Mouse (Mus musculus): ENCODE data around the gene Gm20518. TPM values are rescaled to one million over a fixed set of nuclear protein-coding genes. Genes with fewer than 3 reads are reported as not detected.

The Gm20518 gene
- total RNA-seq, 2 experiments from 2014 or later: 2.2 to 2.6 TPM

DNA sequence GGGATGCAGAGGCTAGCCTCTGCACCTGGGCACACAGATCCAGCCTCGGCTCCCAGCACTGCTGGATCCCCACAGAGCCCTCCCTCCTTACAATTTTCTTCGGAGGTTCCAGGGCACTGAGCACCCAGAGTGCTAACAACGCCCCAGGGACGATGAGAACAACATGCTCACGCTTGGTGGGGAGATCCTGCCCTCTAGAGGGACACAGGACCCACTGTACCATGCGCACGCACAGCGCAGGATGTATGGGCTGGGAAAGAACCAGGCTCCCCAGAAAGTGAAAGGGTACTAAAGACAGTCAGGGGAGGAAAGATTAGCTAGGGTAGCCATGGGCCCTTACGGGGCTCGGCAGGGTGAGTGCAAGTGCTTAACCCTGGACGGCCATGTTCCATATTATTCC lies 59.7 kb downstream of the Gm20518 start:
- TF ChIP-seq CTCF (conservative IDR thresholded peaks at IDR 0.05): peak; percentile 36
- Histone ChIP-seq H3K4me3 (no peak overlapping the region), H3K27ac (no peak overlapping the region)
- no peak for DNase-seq (ENCODE audit: low spot score in 2 of 2)

DNA sequence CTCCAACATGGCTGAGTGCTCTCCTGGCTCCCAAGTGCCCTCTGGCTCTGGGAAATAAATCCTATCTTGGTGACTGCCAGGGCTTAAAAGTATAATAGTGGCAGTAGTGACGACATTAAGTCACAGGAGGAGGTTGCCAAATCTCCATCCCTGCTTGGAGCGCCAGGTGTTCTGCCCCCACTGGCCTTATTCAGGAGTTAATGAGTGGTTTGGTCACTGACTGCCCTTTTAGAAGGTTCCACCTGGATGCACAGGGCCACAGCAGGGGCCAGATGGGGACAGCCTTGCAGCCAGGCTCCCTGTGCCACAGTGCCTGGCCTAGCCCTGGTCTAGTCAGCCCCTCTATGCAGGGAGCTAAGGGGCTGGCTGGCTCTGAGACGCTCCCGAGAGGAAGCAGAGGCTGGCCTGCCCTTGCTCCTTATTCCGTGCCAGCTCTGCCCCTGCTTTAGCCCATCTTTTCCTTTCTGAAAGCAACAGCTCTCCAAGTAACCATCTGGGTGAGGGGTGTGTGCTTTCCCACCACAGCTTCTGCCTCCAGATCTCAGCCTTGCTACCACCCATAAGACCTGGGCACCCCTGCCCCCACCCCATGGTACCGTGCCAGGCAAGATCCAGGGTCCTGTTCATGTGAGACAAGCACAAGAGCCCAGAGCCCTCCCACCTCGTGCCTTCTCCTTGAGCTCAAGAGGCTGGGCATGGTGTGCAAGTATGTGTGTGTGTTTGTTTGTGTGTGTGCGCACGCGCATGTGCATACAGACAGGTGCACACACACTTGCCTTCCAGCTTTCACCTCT lies 60.9 kb downstream of the Gm20518 start:
- no peak for DNase-seq (ENCODE audit: low spot score in 2 of 2)
- Histone ChIP-seq H3K27ac (no peak overlapping the region), H3K4me3 (no peak overlapping the region)
- no peak for TF ChIP-seq CTCF (conservative IDR thresholded peaks at IDR 0.05)

DNA sequence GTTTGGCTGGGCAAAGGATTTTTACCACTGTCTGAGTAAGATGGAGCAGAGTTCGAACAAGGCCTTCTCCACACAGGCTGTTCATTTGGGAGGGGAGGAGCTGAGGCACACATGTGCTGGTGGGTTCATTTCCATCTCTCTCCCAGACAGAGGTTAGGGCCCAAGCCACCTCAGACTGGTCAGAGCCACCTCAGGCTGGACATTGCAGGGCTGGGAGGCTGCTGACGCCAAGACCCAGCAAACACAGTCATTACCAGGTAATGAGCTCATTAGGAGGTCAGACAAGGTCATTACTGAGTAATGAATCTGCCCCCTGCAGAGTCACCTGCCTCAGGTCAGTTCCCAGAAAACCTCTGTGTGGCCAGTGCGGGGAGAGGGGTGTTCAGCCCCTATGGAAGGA lies 62.6 kb downstream of the Gm20518 start:
- no peak for TF ChIP-seq CTCF (conservative IDR thresholded peaks at IDR 0.05)
- DNase-seq (ENCODE audit: low spot score in 2 of 2): no peak
- Histone ChIP-seq H3K4me3 (no peak overlapping the region), H3K27ac (no peak overlapping the region)

DNA sequence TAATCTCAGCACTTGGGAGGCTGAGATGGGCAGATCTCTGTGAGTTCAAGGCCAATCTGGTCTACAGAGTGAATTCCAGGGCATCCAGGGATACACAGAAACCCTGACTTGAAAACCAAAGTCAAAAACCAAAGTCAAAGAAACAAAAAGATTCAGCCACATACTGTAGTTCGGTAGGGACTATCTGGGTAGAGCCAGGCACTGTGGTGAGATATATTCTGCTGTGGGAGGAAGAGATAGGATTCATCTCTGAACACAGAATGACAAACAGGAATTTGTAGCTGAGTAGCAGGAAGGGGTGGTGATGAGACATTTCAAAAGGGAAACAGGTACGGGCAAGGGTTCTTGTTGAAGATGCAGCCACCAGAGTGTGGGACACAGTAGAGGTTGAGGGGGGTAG lies 63.2 kb downstream of the Gm20518 start:
- TF ChIP-seq CTCF (conservative IDR thresholded peaks at IDR 0.05): no peak
- no peak overlapping the region for H3K4me3 ChIP-seq

DNA sequence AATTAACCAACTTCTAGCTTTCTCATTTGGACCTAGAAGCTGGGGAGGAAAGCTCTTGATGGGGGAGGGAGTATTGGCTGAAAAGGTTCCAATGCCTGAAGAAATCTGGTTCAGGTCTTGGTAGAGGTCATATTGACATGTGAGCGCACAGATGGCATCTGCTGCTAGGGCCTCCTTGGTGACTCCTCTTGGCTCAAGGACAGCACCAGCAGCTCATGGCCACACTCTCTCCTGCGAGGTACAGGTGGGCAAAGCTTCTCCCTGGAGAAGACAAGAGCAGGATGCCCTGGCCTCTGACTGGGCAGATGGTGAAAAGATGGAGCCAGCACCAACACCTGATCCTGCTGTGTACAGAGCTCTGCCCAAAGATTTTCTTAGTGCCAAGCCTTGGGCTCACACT lies 65.0 kb downstream of the Gm20518 start:
- DNase-seq (ENCODE audit: low spot score in 2 of 2): no peak
- TF ChIP-seq CTCF (conservative IDR thresholded peaks at IDR 0.05): no peak
- H3K27ac ChIP-seq: no peak overlapping the region
- no peak overlapping the region for H3K4me3 ChIP-seq

More for the DNA sequence above, 63.2 kb downstream of the Gm20518 start:
- DNase-seq (ENCODE audit: low spot score in 2 of 2): no peak
- H3K27ac ChIP-seq: no peak overlapping the region

DNA sequence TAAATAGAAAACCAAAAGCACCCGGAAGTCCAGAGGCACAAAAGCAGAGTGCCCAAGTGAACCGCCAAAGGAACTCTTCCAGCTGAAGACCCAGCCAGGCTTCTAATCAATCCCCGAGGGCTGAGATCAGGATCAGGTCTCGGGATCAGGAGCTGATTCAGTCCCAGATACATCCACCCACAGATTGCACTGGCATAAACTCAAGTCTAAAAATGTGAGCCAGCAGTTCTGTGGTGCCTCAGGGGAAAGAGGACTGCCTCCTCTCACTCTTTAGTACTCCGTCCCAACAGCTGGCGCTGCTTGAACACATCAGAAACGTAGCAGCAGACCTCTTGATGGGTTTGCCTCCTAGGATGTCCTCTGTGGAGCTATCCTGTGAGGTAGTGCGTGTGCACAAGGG lies 74.9 kb downstream of the Gm20518 start:
- TF ChIP-seq CTCF (conservative IDR thresholded peaks at IDR 0.05): no peak
- Histone ChIP-seq H3K27ac (no peak overlapping the region; the same call in 1 of the 2 replicates), H3K4me3 (no peak overlapping the region)
- DNase-seq (ENCODE audit: low spot score in 2 of 2): no peak

DNA sequence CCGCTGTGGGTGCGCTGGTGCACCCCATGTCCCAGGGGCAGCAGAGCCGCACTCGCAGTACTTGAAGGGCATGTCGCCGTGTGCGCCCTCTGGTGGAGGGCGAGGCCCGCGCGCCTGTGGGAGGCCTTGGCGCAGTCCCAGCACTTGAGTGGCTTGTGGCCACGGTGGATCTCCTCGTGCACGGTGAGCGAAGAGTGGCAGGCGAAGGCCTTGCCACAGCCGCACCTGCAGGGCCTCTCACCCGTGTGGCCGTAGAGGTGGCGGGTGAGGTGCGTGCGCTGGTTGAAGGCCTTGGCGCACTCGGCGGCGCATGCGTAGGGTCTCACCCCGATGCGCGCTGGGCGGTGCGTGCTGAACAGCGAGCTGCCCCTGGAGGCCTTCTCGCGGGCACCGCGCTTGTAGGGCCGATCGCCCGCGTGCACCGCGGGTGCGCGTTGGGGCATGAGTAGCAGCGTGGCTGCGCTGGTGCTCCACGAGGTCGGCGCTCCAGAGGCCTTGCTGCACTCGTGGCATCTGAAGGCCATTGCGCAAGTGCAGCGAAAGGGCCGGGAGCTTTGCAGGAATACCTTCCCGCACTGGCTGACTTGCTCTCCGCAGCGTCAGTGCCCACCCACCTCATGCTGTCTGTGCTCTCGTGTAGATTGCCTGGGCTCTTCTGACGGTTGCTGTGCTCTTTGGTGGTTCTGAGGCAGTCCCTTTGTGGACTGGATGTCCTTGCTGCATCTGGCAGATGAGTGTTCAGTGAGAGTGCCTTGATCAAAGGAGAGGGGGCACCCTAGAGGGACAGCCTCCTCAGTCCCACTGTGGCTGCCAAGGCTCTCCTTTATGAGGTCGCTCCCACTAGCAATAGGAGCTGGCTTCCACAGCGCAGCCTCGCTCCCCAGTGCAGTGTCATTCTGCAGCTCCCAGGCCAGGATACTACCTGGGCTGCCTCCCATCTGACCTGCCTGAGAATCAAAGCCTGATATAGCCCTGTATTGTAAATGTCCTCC lies 75.8 kb downstream of the Gm20518 start:
- peak in 1 of 2 experiments; percentile 61 for DNase-seq (ENCODE audit: low spot score in 2 of 2)
- TF ChIP-seq CTCF (conservative IDR thresholded peaks at IDR 0.05): peak; percentile 90
- H3K27ac ChIP-seq: peak overlapping the region; percentile 81
- H3K4me3 ChIP-seq: peak overlapping the region; percentile 54

DNA sequence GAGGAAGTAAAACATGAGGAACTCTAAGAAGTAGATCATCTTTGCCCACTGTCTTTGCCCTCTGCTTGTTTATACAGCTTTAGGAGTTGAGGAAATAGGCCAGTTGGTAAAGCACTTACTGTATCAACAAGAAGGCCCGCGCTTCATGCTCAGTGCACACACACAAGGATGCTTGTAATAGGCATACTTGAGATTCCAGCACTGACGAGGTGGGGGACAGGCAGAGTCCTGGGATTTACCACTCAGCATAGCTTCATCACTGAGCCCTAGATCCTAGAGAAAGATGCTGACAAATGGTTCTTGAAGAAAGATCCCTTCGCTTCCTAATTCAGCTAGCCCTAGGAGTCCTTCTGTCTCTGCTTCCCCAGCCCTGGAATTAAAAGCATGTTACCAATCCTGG lies 78.3 kb downstream of the Gm20518 start:
- H3K4me3 ChIP-seq: no peak overlapping the region
- no peak for TF ChIP-seq CTCF (conservative IDR thresholded peaks at IDR 0.05)

DNA sequence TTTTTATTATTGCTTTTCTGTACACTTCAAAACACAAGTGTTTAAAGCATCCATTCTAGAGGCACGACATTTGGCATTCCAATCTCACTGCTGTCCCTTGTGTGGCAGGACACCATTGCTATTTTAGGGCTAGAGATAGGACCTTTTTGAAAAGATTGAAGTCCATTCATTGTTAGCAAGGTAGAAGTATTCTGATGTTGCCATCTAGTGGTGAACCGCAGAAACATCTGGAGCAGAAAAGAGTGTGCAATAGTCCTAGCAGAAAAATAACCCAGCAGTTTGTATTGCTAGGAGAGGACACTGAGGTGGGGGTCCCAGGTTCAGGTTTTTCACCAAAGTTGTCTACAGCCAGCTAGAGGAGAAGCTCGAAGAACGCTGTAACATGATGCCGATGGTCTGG lies 79.4 kb downstream of the Gm20518 start:
- Histone ChIP-seq H3K4me3 (no peak overlapping the region), H3K27ac (no peak overlapping the region)
- DNase-seq (ENCODE audit: low spot score in 2 of 2): no peak
- TF ChIP-seq CTCF (conservative IDR thresholded peaks at IDR 0.05): peak; percentile 94

More for the DNA sequence above, 78.3 kb downstream of the Gm20518 start:
- no peak for DNase-seq (ENCODE audit: low spot score in 2 of 2)
- H3K27ac ChIP-seq: no peak overlapping the region

DNA sequence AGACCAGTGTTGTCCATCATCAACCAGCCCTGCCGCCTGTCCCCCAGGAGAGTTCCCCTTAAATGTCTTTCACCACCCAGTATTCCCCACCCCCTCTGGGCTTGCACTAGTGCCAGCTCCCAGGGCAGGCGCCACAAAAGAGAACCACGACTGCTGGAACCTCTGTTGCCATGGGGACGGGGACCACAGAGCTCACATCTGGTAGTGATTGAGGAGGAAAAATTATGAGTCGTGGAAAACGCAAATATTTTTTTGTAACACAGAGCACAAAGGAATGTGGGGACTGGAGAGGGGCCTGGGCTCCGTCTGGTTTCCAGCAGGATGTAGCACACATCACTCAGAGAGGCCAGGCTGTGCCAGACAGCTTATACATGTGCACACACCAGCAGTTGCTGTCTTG lies 81.8 kb downstream of the Gm20518 start:
- no peak for TF ChIP-seq CTCF (conservative IDR thresholded peaks at IDR 0.05)
- no peak for DNase-seq (ENCODE audit: low spot score in 2 of 2)
- Histone ChIP-seq H3K27ac (no peak overlapping the region), H3K4me3 (no peak overlapping the region)

DNA sequence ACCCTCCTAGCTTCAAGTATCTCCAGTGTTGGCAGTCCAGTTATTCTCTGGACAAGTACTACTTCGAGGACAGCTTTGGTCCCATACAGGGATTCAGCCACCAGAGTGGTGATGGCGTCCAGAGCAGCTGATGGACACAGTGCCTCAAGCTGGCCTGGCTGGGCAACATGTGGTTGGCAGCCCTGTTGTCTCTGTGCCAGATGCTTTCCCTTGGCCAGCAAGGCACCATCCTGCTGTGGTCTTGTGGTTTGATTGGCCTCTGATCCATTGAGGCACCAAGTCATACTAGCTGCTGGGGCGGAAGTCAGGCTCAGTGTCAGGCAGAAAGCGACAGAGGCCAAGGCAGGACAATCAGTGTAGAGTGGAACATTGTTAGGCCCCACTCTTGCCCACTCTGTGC lies 82.3 kb downstream of the Gm20518 start:
- H3K4me3 ChIP-seq: no peak overlapping the region
- H3K27ac ChIP-seq: no peak overlapping the region
- no peak for DNase-seq (ENCODE audit: low spot score in 2 of 2)
- no peak for TF ChIP-seq CTCF (conservative IDR thresholded peaks at IDR 0.05)

DNA sequence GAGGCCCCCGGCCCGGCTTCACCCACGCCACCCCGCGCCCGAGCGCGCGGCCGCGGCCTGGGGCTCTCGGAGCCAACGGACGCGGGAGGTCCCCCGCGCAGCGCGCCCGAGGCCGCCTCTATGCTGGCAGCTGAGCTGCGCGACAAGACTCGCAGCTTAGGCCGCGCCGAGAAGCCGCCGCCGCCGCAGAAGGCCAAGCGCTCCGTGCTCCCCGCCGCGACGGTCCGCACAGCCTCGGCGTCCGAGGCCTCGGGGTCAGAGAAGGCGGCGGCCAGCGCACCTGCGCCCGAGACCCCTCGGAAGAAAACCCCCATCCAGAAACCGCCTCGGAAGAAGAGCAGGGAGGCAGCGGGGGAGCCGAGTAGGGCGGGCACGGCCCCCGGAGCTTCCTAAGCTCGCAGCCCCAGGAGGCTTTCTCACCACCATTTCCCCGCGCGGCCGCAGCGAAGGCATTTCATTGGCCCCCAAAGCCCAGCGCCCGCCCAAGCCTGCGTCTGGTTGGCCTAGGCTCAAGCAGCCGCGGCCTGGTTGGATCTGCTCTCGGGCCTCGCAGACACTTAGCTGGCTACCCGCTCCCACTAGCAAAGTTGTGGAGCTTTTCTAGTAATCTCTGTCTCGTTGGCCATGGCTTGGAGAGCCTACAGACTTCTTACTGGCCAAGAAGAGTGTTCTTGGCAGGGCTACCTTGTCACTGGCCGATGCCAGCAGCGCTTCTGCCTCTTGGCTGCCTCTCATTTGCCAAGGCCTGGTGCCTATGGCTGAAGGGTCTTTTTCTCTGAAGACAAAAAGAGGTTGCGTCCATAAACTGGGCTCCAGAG lies 84.1 kb downstream of the Gm20518 start:
- TF ChIP-seq CTCF (conservative IDR thresholded peaks at IDR 0.05): no peak
- H3K27ac ChIP-seq: peak overlapping the region; percentile 90
- peak overlapping the region; percentile 71 for H3K4me3 ChIP-seq
- peak; percentile 86 to 91 for DNase-seq (ENCODE audit: low spot score in 2 of 2)
